Mouse (Mus musculus) left cerebral cortex, adult 2 months (tissue): ENCODE results near the gene Habp4. TPM values are rescaled to one million over a fixed set of nuclear protein-coding genes. Genes with fewer than 3 reads are reported as not detected.
A peak's percentile ranks its signal among the peaks of the same experiment; 100 is the strongest.

Experiments
- DNase-seq, 2 experiments: peaks; one replicate each; pipeline ENCODE4 v3.0.0; 2021 to 2022; ENCODE audit warnings: low spot score in 2 of 2, mixed read lengths in 1 of 2; ENCODE audit errors: extremely low spot score in 1 of 2
- H3K27ac ChIP-seq: fragments of 200-600 bp; 2 replicates; pipeline ENCODE4 v1.8.1; 2022
- H3K4me3 ChIP-seq: fragments of 200-600 bp; 2 replicates; pipeline ENCODE4 v1.8.1; 2022
- CTCF ChIP-seq: fragments of 200-600 bp; IDR thresholded peaks from 2 replicates; pipeline ENCODE4 v1.8.1; 2022; ENCODE audit warnings: antibody characterized with exemption, mild to moderate bottlenecking, moderate library complexity
- intact Hi-C: fragments of 180-260 bp; cut with DNase I; formaldehyde crosslinking; loops from one replicate; pipeline ENCODE4 v1.15.1; 2025
- total RNA-seq, 2 experiments: library from RNA; stranded (reverse); gene quantifications; 2 replicates each; pipeline ENCODE4 v1.2.3; 2021

Gene Habp4
- total RNA-seq, 2 experiments from 2014 or later: 185 to 196 TPM

- DNase-seq: no peak
- H3K27ac ChIP-seq: no peak overlapping the region
- TF ChIP-seq CTCF: no peak
- no peak overlapping the region for H3K4me3 ChIP-seq
- intact Hi-C loops: loop anchor here (10.0 kb wide), 1 partner anchor 256 kb away; the partner anchor contains the start of gene Cdk20
Observed at GRCm38 (mm10) chr13:64178746-64179652, 17.4 kb downstream of the Habp4 start.

GRCm38 (mm10) chr13:64180300-64180699 is 18.7 kb downstream of the Habp4 start:
- TF ChIP-seq CTCF: peak; percentile 3
- DNase-seq: no peak
- H3K27ac ChIP-seq: no peak overlapping the region
- intact Hi-C loops: loop anchor here (2.0 kb wide), 1 partner anchor 127 kb away; no protein-coding TSS in a partner anchor
- H3K4me3 ChIP-seq: no peak overlapping the region

- peak; percentile 69 for TF ChIP-seq CTCF
- intact Hi-C loops: loop anchor here (2.0 kb wide), 1 partner anchor 126 kb away; no protein-coding TSS in a partner anchor
- peak; percentile 45 to 57 for DNase-seq
- Histone ChIP-seq H3K4me3 (no peak overlapping the region), H3K27ac (no peak overlapping the region)
Observed at GRCm38 (mm10) chr13:64180888-64181287, 19.3 kb downstream of the Habp4 start.

- DNase-seq: no peak
- intact Hi-C loops: no loop called here
- TF ChIP-seq CTCF: no peak
- no peak overlapping the region for H3K27ac ChIP-seq
- H3K4me3 ChIP-seq: no peak overlapping the region
Observed at GRCm38 (mm10) chr13:64182091-64182490, 20.5 kb downstream of the Habp4 start.

- DNase-seq: no peak
- no peak for TF ChIP-seq CTCF
- Histone ChIP-seq H3K27ac (no peak overlapping the region), H3K4me3 (no peak overlapping the region)
- intact Hi-C loops: no loop called here
Observed at GRCm38 (mm10) chr13:64183583-64183982, 22.0 kb downstream of the Habp4 start.

- Histone ChIP-seq H3K27ac (no peak overlapping the region), H3K4me3 (no peak overlapping the region)
- intact Hi-C loops: no loop called here
- TF ChIP-seq CTCF: no peak
- no peak for DNase-seq
Observed at GRCm38 (mm10) chr13:64184361-64184760, 22.7 kb downstream of the Habp4 start.

- no peak for DNase-seq
- no peak overlapping the region for H3K4me3 ChIP-seq
- no peak for TF ChIP-seq CTCF
- intact Hi-C loops: no loop called here
- no peak overlapping the region for H3K27ac ChIP-seq
Observed at GRCm38 (mm10) chr13:64185176-64185575, 23.6 kb downstream of the Habp4 start.

- intact Hi-C loops: no loop called here
- H3K27ac ChIP-seq: no peak overlapping the region
- DNase-seq: no peak
- TF ChIP-seq CTCF: no peak
- H3K4me3 ChIP-seq: no peak overlapping the region
Observed at GRCm38 (mm10) chr13:64185586-64185985, 24.0 kb downstream of the Habp4 start.

GRCm38 (mm10) chr13:64186516-64186915 is 24.9 kb downstream of the Habp4 start:
- no peak for DNase-seq
- Histone ChIP-seq H3K27ac (no peak overlapping the region), H3K4me3 (no peak overlapping the region)
- intact Hi-C loops: no loop called here
- no peak for TF ChIP-seq CTCF

GRCm38 (mm10) chr13:64187065-64187464 is 25.4 kb downstream of the Habp4 start:
- Histone ChIP-seq H3K4me3 (no peak overlapping the region), H3K27ac (no peak overlapping the region)
- intact Hi-C loops: no loop called here
- no peak for TF ChIP-seq CTCF
- no peak for DNase-seq

GRCm38 (mm10) chr13:64197899-64198298 is 36.3 kb downstream of the Habp4 start:
- Histone ChIP-seq H3K4me3 (no peak overlapping the region), H3K27ac (no peak overlapping the region)
- intact Hi-C loops: no loop called here
- DNase-seq: no peak
- no peak for TF ChIP-seq CTCF

GRCm38 (mm10) chr13:64198310-64198709 is 36.7 kb downstream of the Habp4 start:
- TF ChIP-seq CTCF: no peak
- no peak for DNase-seq
- Histone ChIP-seq H3K4me3 (no peak overlapping the region), H3K27ac (no peak overlapping the region)
- intact Hi-C loops: no loop called here

- TF ChIP-seq CTCF: no peak
Observed at GRCm38 (mm10) chr13:64200911-64201310, 39.3 kb downstream of the Habp4 start.

More at GRCm38 (mm10) chr13:64200911-64201310, 39.3 kb downstream of the Habp4 start:
- intact Hi-C loops: no loop called here
- no peak overlapping the region for H3K4me3 ChIP-seq
- no peak overlapping the region for H3K27ac ChIP-seq
- no peak for DNase-seq
